Mouse (Mus musculus) hematopoietic stem cell, adult 5-6 weeks (primary cell): ENCODE measurements around the gene BC029722. TPM values are rescaled to one million over a fixed set of nuclear protein-coding genes. Genes with fewer than 3 reads are reported as not detected.

Experiments used
- ATAC-seq, 2 experiments: fragments of 125-278 bp in 1 of 2; replicated peaks in 1 of 2; 2 replicates each; pipeline ENCODE4 v1.8.0; 2016 to 2017; ENCODE audit warnings: inconsistent platforms in 2 of 2, mild to moderate bottlenecking in 2 of 2, moderate number of reproducible peaks in 2 of 2, low read depth in 1 of 2, moderate TSS enrichment in 1 of 2; ENCODE audit not compliant: low FRiP score in 2 of 2, poor library complexity in 2 of 2, severe bottlenecking in 2 of 2, insufficient read depth in 1 of 2, low TSS enrichment in 1 of 2
- total RNA-seq: library from RNA; stranded (forward); fragments of 172-1452, 232-1000 nt; gene quantifications from 2 replicates; pipeline ENCODE4 v1.2.3, GENCODE M21; 2017

BC029722 gene
- total RNA-seq, 1 experiment from 2014 or later: 27.2 TPM

DNA sequence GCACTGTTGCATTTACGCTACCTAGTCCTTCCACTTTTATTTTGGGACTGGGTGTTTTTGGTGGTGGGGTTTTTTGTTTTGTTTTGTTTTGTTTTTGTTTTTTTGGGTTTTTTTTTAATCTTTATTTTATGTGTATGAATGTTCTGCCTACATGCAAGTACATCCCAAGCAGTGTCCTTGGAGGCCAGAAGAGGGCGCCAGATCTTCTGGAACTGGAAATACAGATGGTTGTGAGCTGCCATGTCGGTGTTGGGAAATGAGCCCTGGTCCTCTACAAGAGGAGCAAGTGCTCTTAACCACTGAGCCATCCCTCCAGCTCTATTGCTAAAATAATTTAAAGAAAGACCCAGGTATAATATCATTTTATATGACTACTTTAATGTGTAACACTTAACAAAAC lies 16.5 kb downstream of the BC029722 start:
- 0 out of 4 replicates have a peak, but pooled peaks of 1 of the 2 experiments have one; percentile 20 for ATAC-seq

DNA sequence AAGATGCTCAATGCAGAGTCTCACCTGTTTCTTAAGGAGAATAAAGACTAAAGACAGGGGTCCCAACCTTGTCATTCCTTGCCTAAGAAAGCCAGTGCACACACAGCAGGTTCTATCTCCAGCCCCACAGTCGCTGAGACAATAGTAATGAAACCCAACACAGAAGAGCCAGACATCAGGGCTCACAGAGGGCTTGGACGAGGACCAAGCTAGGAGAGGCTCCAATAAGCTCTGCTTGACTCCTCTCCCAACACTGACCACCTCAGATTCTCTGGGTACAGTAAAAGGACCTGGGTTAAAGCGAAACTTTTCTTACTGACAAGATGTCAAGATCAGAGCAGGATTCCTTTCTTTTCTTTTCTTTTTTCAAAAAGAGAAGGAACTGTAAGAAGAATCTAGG lies 20.6 kb downstream of the BC029722 start:
- ATAC-seq: no peak

DNA sequence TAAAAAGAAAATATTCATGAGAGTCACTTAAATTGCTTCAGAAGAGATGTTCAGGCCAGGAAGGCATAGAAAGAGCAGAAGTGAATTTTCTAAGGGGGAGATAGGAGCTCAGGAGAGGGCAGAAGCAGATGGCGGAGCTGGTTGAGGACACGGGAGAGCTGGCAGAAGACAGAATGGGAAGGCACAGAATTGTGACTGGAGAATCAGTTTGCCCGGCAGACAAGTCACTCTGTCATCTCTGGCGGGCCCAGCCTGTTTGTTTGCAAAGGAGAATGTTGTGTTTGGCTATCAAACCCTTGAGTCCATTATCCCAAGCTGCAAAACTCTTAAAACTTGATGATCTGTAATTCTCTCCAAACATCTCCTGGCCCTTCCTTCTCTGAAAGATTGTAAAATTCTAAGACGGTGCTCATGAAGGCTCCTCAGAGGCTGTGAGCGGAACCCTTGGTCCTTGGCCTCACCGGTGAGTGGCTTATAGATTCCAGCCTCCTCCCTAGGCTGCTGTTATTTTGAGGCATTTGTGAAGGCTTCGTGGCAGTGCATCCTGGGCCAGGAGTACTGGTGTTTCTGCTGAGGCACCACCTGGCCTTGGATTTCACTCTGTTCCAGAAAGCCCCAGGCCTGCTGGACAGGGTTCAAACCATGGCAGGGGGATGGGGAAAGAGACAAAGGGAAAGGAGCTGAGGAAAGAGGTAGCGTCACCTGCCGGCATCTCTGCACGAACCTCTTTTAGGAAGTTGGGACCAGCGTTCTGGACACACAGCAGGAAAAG lies 24.4 kb downstream of the BC029722 start:
- no peak for ATAC-seq

DNA sequence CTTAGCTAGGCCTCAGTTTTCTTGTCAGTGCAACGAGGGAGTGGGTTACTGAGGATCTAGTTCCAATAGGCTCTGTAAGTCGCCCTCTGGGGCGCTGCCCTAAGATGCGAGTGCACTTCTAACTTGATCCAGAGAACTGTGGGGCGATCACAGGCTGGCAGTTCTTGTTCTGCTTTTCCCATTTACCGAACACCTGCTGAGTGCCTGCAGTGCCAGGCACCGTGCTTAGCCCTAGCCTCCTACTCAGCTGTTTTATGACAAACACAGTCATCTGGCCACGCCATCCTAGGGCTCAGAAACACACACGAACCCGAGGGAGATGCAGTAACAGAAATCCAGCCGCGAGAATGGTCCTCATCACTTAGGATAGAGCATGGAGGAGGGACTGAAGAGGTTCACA lies 26.3 kb downstream of the BC029722 start:
- peak; percentile 55 to 69; a peak in 3 of 4 replicates for ATAC-seq

DNA sequence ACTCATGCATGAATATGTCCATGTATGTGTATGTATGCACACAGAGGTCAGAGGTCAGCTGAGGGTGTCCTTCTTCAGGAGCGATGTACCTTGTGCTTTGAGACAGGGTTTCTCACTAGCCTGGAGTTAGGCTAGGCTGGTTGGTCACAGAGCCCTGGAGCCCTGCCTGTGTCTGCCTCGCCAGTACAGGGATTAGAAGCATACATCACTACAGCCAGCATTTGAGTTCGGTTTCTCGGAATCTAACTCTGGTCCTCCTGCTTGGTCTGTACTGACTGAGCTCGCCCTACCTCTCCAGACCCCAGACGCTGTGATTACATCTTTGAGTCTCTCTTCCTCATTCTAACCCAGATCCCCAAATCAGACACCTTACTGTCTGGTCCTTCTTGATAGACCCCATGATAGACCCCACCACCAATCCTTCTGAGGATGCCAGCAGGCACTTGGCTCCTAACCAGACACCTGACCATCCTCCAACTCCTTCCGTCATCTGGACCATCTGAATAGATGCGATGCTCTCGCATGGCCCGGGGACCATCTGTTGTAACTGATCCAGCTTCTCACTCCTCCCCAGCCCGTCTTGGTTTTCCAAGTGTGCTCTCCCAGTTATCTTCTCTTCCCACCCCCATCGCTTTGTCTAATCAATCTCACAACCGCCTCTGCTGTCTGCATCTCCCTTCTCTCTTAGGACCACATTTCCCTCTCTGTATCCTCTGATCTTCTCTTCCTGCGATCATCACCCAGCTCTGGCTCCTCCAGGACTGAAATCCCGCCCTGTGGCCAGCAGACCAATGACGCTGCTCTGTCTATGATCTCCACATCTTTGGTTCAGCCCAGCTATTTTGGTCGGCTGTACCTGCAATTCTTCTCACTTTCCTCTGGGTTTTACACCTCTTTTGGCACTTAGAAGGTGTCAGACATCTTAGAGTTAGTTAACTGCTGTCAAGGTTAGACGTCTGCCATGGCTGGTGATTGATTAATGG lies 31.0 kb downstream of the BC029722 start:
- ATAC-seq: no peak

DNA sequence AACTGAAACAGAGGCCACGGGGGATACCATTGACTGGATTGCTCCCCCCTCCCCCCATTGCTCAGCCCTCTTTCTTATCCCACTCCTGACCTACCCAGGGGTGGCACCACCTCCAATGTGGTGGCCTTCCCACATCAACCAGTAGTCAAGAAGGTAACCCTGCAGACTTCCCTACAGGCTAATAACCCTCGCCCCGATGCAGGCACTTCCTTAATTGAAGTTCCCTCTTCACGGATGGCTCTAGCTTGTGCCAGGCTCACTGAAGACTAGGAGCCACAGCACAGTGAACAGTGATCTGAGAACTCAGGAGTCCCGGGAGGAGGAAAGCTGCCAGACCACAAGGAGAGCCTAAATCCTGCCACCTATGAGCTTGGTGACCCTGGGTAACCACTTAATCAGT lies 32.3 kb downstream of the BC029722 start:
- peak; percentile 27 to 48; a peak in 1 of 4 replicates for ATAC-seq

DNA sequence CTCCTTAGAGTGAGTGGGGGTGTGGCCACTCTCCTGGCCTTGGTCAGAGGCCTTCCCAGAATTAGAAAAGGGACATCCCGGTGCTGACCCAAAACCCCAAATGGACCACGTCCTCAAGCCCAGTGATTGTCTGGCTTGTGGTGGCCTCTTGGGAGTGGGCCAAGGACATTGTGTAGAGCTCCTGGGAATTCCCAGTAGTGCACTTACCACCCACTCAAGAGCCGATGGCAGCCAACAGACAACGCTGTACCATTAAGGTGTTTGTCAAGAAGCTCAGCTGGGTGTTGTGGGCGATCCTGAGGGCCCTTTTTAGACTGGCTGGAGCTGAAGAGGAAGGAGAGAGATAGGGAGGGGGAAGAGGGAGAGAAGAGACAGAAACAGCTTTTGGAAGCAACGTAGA lies 34.7 kb downstream of the BC029722 start:
- ATAC-seq: no peak

DNA sequence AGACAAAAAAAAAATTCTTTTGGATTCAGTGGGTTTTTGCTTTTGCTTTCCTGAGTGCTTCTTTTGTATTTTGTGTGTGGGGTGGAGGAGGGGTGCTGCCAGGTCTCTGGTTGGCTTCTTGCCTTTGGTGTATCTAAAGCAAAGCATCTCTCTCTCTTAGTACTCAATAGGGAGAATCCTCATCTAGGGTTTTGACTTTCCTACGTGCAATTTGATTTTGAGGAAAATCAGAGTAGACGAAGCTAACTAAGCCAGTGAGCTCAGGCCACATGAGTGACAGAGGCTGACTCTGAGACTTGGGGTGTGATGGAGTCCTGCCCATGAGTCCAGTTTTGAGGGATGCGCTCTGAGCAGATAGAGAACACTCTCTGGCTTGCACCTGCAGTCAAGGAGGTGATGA lies 39.7 kb downstream of the BC029722 start:
- ATAC-seq: no peak

DNA sequence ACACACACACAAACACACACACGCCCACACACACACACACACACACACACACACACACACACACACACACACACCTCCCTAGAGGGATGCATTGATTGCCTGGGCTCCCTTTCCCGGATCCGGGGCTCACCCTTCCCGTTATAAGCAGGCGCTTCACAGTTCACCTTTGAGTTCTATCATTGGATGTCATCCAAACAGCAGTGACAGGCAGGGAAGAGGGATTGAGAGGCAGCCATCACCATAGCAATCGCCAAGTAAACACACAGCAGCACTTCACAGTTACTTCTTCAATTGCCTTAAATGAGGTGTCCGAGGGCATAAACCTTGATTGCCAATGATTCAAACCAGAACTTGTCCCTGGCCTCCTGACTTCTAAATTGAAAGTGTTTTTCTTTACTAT lies 40.2 kb downstream of the BC029722 start:
- no peak for ATAC-seq

DNA sequence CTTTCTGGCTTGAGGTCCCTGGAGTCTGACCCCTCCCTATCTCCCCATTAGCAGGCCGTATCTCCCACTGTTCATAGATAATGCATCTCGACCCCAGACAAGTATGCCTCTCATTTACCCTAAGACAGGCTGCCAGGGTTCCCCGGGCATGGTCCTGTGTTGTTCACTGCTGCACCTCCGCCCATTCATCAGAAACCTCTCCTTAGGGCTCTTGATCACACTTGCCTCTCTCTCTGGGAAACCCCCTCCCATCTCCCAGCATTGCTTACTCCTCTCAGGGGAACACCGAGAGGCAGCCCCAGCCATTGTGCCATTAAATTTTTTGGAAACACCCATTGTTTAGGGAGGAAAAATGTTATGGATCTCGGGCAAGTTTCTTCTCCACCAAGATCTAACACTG lies 41.2 kb downstream of the BC029722 start:
- ATAC-seq: no peak

DNA sequence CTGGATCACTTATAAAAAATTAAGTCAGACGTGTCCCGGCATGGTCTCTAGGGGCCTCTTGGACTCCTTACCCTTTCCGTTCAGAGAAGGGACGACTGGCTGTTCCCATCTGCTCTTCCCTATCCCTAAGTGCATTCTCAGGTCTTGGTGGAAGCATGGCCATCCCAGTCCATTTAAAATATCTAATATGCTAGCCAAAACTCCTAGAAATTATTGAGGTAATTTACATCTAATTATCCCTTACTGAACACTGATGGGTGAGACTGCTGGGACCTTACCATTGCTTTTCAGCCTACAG lies 41.6 kb downstream of the BC029722 start:
- ATAC-seq: no peak

DNA sequence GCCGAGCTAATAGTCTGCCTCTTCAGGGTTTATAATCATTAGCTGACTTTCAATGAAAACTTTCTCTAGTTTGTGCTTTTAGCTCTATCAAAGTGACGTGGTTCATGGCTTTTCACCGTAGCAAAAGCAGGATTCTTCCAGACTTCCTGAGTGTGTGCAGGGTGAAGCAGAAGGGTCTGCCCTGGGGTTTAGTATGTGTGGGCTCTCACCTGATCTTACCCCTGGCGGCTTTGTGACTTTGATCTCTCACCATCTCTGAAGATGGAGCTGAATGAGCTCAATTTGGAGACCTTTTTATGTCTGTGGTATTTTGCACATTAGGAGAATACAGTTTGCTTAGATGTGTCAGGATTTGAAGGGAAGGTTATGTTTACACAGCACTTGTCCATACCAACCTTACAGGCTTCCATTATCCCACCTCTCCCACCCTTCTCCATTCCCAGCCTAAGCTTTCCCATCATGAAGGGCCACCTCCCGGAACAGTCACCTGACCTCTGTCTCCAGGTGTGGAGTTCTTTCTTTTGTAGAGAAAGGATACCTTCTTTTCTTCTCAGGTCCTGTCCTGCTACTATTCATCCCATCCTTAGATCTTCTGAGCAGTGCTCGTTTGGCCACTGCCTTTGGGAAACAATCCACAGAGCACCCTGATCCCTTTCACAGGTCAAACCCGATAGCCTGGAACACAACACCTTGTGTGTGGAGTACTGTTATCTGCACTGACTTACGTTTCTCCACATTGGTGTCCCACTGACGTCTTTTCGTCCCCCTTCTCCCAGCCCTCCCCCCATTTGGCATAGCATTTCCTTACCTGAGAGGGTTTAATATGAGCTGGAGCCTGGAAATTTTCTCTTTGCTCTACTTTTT lies 42.2 kb downstream of the BC029722 start:
- ATAC-seq: no peak

DNA sequence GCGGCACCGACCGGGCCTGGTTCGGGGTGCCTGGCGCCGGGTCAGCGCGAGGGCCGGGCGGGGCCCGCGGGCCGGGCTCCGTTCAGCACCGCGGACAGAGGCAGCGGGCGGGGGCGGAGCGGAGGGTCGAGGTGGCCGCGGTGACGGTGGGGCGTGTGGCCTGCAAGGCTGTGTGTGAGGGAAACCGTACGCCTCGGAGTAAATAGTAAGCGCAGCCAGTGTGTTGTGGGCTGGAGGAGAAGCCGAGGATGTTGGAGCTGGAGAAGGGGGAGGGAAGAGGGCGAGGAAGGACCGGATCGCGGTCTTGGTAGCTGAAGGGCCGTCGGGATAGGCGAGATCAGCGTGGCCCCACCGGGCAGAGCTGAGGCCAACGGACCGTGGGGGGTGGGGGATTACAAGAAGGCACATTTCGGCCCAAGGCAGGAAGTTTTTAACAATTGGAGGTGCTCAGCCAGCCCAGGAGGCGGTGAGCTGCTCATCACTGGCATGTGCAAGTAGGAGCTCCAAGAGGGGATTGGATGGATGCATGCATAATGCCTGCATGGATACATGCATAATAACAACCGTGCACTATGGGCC lies 43.5 kb downstream of the BC029722 start:
- peak; percentile 23 to 84; a peak in 3 of 4 replicates for ATAC-seq

DNA sequence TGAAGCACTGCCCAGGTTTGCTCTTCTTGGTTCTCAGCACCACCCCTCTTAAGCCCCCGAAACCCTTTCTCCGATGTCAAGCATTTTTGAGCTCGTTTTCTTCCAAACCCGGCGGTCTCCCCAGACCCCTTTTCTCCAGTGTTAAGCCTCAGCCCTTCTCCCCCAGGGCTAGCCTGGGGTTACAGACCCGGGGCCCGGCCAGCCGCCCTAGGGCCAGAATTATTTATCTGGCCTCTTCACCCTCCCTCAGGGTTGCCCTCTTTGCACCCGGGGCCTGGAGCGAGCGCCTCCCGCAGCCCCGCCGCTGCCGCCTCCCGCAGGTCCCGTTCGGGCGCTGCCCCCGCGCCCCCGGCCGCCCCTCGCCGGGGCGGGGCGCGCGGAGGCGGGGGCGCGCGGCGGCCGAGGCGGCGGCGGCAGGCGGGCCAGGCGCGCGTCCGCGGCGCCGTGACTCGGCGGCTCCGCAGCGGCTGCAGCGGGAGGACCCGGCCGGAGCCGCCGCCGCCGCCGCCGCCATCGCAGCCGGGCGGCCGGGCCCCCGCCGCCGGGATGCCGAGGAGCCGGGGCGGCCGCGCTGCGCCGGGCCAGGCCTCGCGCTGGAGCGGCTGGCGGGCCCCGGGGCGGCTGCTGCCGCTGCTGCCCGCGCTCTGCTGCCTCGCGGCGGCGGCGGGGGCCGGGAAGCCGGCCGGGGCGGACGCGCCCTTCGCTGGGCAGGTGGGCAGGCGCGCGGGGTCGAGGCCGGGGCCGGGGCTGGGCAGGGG lies 44.1 kb downstream of the BC029722 start, which contains the start of gene Mmp24:
Mmp24 (plus strand) TSS at position 416 of the 758 bp plus-strand sequence.
- no peak for ATAC-seq

DNA sequence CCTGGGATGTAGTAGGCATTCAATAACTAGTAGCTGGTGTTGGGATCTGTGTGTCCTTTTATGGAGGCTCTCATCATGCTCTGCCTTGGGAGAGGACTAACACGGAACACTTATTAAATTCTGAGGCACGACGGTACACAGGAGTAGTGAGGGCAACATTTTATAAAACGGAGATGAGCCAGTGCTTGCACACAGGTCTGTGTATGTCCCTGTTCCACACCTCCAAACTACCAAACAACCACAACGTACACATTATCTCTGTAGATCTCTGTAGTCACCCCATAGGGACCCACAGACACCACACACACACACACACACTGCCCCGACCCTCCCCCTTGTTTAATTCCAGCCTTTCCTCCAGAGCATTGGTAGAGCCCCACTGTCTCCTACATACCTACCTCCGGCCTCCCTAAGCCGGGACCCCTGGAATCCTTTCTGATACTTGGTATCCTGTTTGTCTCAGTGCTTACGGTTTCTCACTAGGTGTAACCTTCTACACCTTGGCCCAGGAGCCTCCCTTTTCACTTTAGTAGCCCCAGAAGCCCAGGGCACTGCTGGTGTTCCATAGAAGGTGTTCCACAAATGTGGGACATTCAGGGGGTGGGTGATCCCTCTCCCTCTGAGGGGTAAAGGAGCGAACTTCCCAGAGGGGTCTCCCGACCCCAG lies 44.8 kb downstream of the BC029722 start:
- ATAC-seq: no peak

DNA sequence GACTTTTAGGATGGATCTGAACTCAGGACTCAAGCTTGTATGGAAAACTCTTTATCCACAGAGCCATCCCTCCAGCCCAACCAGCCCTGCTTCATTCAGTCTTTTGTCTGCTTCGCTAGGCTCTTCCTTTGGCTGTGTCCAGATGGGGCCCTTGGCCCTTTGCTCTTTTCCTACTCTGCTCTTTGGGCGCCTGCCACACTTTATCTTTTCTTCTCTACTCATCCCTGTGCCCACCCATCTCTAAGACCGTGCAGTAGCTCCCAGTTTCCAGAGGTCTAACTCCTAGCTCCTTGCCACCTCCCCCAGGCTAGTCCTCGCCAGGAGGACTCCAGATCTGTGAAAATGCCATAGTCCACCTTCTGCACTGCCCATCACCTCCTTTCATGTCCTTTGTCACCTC lies 45.6 kb downstream of the BC029722 start:
- ATAC-seq: no peak
